Mouse (Mus musculus) fat pad, adult 2 months (tissue): ENCODE data around the gene Man1c1.

Experiments
- DNase-seq: peaks from one replicate; pipeline ENCODE4 v3.0.0-alpha.2; 2011; ENCODE audit warnings: low read depth, low spot score; ENCODE audit errors: extremely low read depth

The Man1c1 gene

GRCm38 (mm10) chr4:134703835-134704546, at the start of gene Man1c1:
Gene Man1c1, minus strand, starts transcription at chr4:134704290.
- peak; percentile 13 for DNase-seq

DNA sequence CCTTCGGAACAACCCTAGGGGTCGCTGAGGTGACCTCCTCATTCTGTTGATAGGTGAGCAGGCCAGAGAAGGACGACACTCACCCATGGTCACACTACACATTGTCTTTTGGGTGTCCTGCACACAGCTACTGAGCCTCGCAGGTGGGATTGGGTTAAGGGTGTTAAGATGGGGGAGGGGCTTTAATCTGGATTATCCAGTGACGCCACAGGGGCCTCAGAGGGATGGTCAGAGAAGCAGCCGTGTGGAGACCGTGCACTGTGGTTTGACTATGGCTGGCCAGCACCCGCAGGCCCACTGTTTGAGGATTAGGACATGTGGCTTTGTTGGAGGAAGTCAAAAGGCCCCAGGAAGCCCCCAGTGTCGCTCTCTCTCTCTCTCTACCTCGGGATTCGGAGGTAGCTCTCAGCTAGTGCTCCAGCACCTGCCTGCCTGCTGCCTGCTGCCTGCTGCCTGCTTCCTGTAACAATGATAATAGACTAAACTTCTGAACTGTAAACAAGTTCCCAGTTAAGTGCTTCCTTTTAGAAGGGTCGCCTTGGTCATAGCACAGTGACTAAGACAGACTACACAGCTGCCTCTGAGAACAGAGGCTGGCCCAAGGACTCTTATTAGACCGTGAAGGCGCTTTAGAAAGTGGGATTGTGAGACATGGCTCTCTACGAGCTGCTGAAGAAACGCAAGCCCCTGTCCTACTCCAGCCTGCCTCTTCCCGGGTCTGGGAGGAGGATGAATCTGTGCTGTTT, 49.6 kb upstream of the Man1c1 start:
- DNase-seq: no peak

DNA sequence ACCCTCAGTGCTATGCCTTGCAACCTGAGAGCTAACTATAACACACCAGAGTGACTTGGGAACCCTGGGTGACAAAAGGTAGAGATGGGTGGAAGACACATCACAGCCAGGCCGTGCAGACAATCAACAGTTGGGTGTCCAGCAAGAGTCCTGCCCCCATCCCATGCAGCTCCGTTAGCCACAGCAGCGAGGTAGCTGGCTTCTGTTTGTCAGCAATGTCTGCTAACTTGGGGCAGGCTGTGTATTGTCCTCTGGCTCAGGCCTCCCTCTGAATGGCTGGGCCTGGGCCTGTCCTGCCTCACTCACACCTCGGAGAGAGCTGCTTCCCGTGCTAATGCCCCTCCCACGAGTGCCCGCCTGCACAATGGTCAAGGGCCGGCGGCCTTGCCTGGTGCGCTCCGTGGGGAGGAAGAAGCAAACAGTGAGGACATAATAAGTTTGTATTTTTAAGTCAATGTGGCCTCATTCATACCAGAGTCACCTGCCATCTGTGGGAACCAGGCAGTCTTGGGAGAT, 48.9 kb upstream of the Man1c1 start:
- DNase-seq: no peak

GRCm38 (mm10) chr4:134751682-134752380, 47.7 kb upstream of the Man1c1 start:
- DNase-seq: no peak

DNA sequence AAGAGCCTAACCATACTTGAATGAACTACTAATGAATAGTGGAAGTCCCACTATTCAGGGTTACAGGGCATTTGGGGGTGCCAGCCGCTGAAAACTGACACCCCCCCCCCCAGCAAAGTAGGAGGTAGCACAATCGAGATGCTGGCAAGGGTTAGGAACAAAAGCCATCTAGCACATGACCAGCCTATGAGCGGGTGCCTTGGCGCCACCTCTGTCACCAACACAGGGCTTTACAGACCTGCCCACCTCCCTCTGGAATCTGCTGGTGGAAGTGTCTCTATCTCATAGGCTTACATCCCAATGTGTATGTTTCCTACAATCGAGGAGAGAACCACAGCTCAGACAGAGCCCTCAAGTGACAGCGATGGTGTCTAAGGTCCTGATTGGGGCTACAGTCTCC, 46.7 kb upstream of the Man1c1 start:
- no peak for DNase-seq

GRCm38 (mm10) chr4:134750263-134750662, 46.2 kb upstream of the Man1c1 start:
- DNase-seq: no peak

GRCm38 (mm10) chr4:134749301-134750030, 45.4 kb upstream of the Man1c1 start:
- DNase-seq: no peak

GRCm38 (mm10) chr4:134745900-134746661, 42.0 kb upstream of the Man1c1 start:
- DNase-seq: no peak

- no peak for DNase-seq
Measured at GRCm38 (mm10) chr4:134743881-134744633, 40.0 kb upstream of the Man1c1 start.

DNA sequence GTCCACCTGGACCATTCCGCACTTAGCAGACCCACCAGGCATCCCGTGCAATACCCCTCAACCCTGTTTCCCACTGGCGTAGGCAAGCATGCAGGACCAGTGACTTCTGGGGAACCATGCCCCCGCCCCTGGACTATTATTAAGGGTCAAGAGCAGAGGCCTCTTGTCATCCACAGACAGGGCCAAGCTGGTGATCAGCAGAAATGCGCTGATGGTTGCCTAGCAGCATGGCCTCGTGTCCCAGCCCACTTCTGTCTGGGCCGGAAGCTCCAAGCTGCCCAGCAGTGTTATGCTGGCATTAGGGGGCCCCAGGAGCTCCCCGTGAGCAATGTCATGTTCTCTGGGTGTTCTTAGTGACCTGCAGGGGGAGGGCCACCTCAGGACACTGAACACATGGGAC, 37.9 kb upstream of the Man1c1 start:
- no peak for DNase-seq

GRCm38 (mm10) chr4:134740186-134740585, 36.1 kb upstream of the Man1c1 start:
- DNase-seq: no peak

DNA sequence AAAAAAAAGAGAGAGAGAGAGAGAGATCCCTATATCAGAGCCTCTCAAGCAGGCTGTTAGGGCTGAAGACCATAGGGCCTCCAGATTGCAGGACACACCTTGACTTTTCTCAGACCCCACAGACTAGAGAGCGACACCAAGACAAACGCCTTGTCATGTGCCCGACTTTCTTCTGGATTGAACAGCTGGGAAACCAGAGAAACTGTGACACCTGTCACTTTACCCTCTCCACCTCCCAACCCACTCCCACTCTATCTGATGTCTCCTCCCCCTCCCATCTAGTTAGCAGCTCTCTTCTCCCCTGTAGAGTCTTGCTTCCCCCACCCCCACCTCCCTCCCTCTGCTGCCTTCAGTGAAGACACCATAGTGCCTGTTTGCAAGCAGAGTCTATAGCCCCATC, 35.4 kb upstream of the Man1c1 start:
- DNase-seq: no peak

- no peak for DNase-seq
Measured at GRCm38 (mm10) chr4:134737365-134737910, 33.3 kb upstream of the Man1c1 start.

- DNase-seq: no peak
Measured at GRCm38 (mm10) chr4:134736147-134736546, 32.1 kb upstream of the Man1c1 start.

GRCm38 (mm10) chr4:134734629-134735081, 30.6 kb upstream of the Man1c1 start:
- DNase-seq: no peak

DNA sequence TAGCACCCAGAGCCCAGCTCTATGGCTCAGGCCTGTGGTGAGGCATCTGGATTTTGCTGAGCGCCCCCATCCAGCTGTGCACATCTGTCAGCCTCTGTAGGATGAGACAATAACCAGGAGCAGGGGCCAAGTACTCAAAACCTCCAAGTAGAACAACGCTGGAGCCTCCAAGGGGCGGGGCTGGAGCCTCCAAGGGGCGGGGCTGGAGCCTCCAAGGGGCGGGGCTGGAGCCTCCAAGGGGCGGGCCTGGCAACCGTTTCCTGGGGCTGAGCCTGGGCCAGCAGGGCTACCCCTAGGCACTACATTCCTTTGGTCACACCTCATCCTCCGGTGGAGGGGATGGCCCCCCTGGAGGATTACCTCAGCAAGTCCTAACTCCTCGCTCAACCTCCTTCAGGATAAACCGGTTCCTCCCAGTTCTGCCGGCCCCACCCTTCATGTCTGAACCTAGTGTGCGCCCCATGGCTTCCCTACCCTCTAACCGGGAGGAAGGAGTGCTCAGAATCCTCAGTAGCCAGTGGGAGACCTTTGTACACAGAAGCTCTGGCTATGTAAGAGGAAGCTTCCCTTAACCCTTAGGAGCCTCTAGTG, 30.0 kb upstream of the Man1c1 start:
- DNase-seq: no peak

- no peak for DNase-seq
Measured at GRCm38 (mm10) chr4:134733371-134733770, 29.3 kb upstream of the Man1c1 start.

DNA sequence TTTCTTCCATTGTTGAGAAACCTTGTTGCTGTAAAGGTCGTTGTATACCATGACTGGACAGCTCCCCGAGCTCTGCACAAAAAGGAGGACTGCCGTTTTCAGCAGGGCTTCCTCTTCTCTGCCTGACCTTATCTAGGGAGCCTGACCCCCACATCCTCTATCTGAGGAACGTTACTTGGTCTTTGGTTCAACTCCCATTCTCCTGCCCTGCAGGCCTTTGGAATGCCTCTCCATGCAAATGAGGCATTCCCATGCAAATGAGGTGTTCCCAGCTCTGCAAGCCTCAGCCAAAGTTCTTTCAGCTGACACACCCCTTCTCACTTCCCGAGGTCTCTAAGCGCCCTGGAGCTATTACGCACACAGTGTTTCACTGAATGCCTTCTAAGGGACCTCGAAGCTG, 26.0 kb upstream of the Man1c1 start:
- DNase-seq: no peak
